Mouse (Mus musculus): ENCODE measurements at regions not wholly inside any gene's neighbourhood (a gene's known extent, or its start where the extent isn't known, plus 50 kb on each side); places are given as distances from the start of the nearest gene placed in this dataset.

GRCm38 (mm10) chr3:34552542-34553208, 97.5 kb upstream of the Sox2 start:
- TF ChIP-seq CTCF (IDR thresholded peaks at IDR 0.05; ENCODE audit: low read depth): no peak
- TF ChIP-seq EP300 (optimal IDR thresholded peaks at IDR 0.05): no peak

All from stomach, postnatal 0 days (tissue).